Mouse (Mus musculus) cerebellum, adult 2 months (tissue): ENCODE data around the gene Tfam. TPM values are rescaled to one million over a fixed set of nuclear protein-coding genes. Genes with fewer than 3 reads are reported as not detected.

Source experiments
- DNase-seq, 2 experiments: peaks; one replicate each; pipeline ENCODE4 v3.0.0; 2021
- H3K27ac ChIP-seq: fragments of 200-500 bp; 2 replicates; pipeline ENCODE4 v1.5.1; 2012; ENCODE audit warnings: low read length, control low read depth, inconsistent platforms; ENCODE audit not compliant: insufficient read depth
- H3K27me3 ChIP-seq: fragments of 200-500 bp; 2 replicates; pipeline ENCODE4 v1.6.1; 2012; ENCODE audit warnings: inconsistent platforms, mild to moderate bottlenecking, low read length, moderate library complexity; ENCODE audit not compliant: control insufficient read depth, insufficient read depth
- H3K4me1 ChIP-seq: fragments of 200-500 bp; 2 replicates; pipeline ENCODE4 v1.6.1; 2011; ENCODE audit warnings: low read length; ENCODE audit not compliant: control insufficient read depth, insufficient read depth
- H3K4me3 ChIP-seq: fragments of 200-500 bp; replicated peaks from 2 replicates; pipeline ENCODE3; 2011; ENCODE audit warnings: mild to moderate bottlenecking, low read depth, low read length, control low read depth; ENCODE audit not compliant: insufficient read depth
- CTCF ChIP-seq: fragments of 200-500 bp; IDR thresholded peaks from 2 replicates; pipeline ENCODE4 v1.5.1; 2011; ENCODE audit warnings: low read depth, mild to moderate bottlenecking, control low read depth, low read length, moderate library complexity, borderline replicate concordance; ENCODE audit not compliant: insufficient read depth
- POLR2A ChIP-seq: fragments of 200-500 bp; IDR thresholded peaks from 2 replicates; pipeline ENCODE4 v1.6.1; 2011; ENCODE audit warnings: low read length, control low read depth, borderline replicate concordance; ENCODE audit not compliant: insufficient read depth
- WGBS: fragments of 180-500 bp; shearing (Covaris S2); methylation state at CpG from one replicate; pipeline ENCODE4 v1.1.7; 2018; 5-methylcytosine and 5-hydroxymethylcytosine counted together
- polyA plus RNA-seq: library from polyadenylated mRNA; depleted of rRNA; stranded (reverse); fragments of >200 nt; gene quantifications from 2 replicates; pipeline ENCODE4 v1.2.3, GENCODE M21; 2012

Tfam gene
- polyA plus RNA-seq, 1 experiment, result 27.2 TPM

- Histone ChIP-seq H3K27ac (no peak overlapping the region), H3K4me1 (peaks cover 8% of the 10 kb centered on the region), H3K4me3 (no peak overlapping the region), H3K27me3 (no peaks in the 10 kb centered on the region)
- 88% methylated on average over 4 of the region's 4 CpGs for WGBS
- TF ChIP-seq POLR2A, result no peak
- TF ChIP-seq CTCF, result no peak
- DNase-seq, result no peak
These were observed 27.0 kb upstream of the Tfam start for GRCm38 (mm10) chr10:71265067-71265466.

GRCm38 (mm10) chr10:71261637-71262036 lies 23.6 kb upstream of the Tfam start:
- WGBS, result 77% methylated on average over 8 of the region's 8 CpGs
- Histone ChIP-seq H3K4me3 (no peak overlapping the region), H3K4me1 (peaks cover 5% of the 10 kb centered on the region; the same call in 1 of the 2 replicates), H3K27me3 (no peaks in the 10 kb centered on the region), H3K27ac (no peak overlapping the region)
- TF ChIP-seq CTCF, result no peak
- no peak for TF ChIP-seq POLR2A
- DNase-seq, result no peak

GRCm38 (mm10) chr10:71258943-71259342 lies 20.9 kb upstream of the Tfam start:
- TF ChIP-seq CTCF (no peak), POLR2A (no peak)
- no peak for DNase-seq
- 61% methylated on average over 5 of the region's 5 CpGs for WGBS
- no peak overlapping the region for H3K27ac ChIP-seq
- no peaks in the 10 kb centered on the region for H3K27me3 ChIP-seq
- H3K4me1 ChIP-seq, result peaks cover 2% of the 10 kb centered on the region; the same call in 1 of the 2 replicates
- no peak overlapping the region for H3K4me3 ChIP-seq

- Histone ChIP-seq H3K27me3 (no peaks in the 10 kb centered on the region), H3K4me1 (peaks cover 2% of the 10 kb centered on the region; the same call in 1 of the 2 replicates), H3K27ac (no peak overlapping the region), H3K4me3 (no peak overlapping the region)
- DNase-seq, result no peak
- no peak for TF ChIP-seq POLR2A
- no peak for TF ChIP-seq CTCF
- 84% methylated on average over 8 of the region's 8 CpGs for WGBS
These were observed 20.4 kb upstream of the Tfam start for GRCm38 (mm10) chr10:71258516-71258915.

GRCm38 (mm10) chr10:71253147-71253546 lies 15.1 kb upstream of the Tfam start:
- peaks cover 13% of the 10 kb centered on the region; the same call in 1 of the 2 replicates for H3K4me1 ChIP-seq
- TF ChIP-seq CTCF (no peak), POLR2A (no peak)
- 86% methylated on average over 4 of the region's 4 CpGs for WGBS

GRCm38 (mm10) chr10:71252421-71252820 lies 14.3 kb upstream of the Tfam start:
- TF ChIP-seq CTCF, result no peak
- TF ChIP-seq POLR2A, result no peak
- DNase-seq, result no peak
- H3K27me3 ChIP-seq, result no peaks in the 10 kb centered on the region
- H3K27ac ChIP-seq, result peak overlapping the region; percentile 53; the same call in 1 of the 2 replicates
- H3K4me1 ChIP-seq, result peaks cover 13% of the 10 kb centered on the region; the same call in 1 of the 2 replicates
- no peak overlapping the region for H3K4me3 ChIP-seq
- WGBS, result 84% methylated on average over 5 of the region's 5 CpGs

More at GRCm38 (mm10) chr10:71253147-71253546, 15.1 kb upstream of the Tfam start:
- Histone ChIP-seq H3K27ac (no peak overlapping the region), H3K27me3 (no peaks in the 10 kb centered on the region), H3K4me3 (no peak overlapping the region)
- no peak for DNase-seq

- H3K27ac ChIP-seq, result peak overlapping the region; percentile 91; the same call in 1 of the 2 replicates
These were observed 13.8 kb upstream of the Tfam start for GRCm38 (mm10) chr10:71251846-71252245.

GRCm38 (mm10) chr10:71251256-71251655 lies 13.2 kb upstream of the Tfam start:
- peak in 1 of 2 experiments; percentile 28 for DNase-seq
- 89% methylated on average over 5 of the region's 5 CpGs for WGBS
- H3K27me3 ChIP-seq, result no peaks in the 10 kb centered on the region
- peak overlapping the region; percentile 91 for H3K27ac ChIP-seq
- no peak overlapping the region for H3K4me3 ChIP-seq
- TF ChIP-seq CTCF, result no peak
- no peak for TF ChIP-seq POLR2A
- H3K4me1 ChIP-seq, result peaks cover 13% of the 10 kb centered on the region; the same call in 1 of the 2 replicates

More at GRCm38 (mm10) chr10:71251846-71252245, 13.8 kb upstream of the Tfam start:
- 32% methylated on average over 5 of the region's 5 CpGs for WGBS
- peaks cover 13% of the 10 kb centered on the region; the same call in 1 of the 2 replicates for H3K4me1 ChIP-seq
- no peak overlapping the region for H3K4me3 ChIP-seq
- TF ChIP-seq CTCF (no peak), POLR2A (no peak)
- H3K27me3 ChIP-seq, result no peaks in the 10 kb centered on the region
- DNase-seq, result peak; percentile 31 to 49
